Mouse (Mus musculus): Measurements from ENCODE around the gene Sash3. TPM values are rescaled to one million over a fixed set of nuclear protein-coding genes. Genes with fewer than 3 reads are reported as not detected.
A peak's percentile ranks its signal among the peaks of the same experiment; 100 is the strongest.

Gene Sash3
- total RNA-seq, 1 experiment, result 0.54 TPM

DNA sequence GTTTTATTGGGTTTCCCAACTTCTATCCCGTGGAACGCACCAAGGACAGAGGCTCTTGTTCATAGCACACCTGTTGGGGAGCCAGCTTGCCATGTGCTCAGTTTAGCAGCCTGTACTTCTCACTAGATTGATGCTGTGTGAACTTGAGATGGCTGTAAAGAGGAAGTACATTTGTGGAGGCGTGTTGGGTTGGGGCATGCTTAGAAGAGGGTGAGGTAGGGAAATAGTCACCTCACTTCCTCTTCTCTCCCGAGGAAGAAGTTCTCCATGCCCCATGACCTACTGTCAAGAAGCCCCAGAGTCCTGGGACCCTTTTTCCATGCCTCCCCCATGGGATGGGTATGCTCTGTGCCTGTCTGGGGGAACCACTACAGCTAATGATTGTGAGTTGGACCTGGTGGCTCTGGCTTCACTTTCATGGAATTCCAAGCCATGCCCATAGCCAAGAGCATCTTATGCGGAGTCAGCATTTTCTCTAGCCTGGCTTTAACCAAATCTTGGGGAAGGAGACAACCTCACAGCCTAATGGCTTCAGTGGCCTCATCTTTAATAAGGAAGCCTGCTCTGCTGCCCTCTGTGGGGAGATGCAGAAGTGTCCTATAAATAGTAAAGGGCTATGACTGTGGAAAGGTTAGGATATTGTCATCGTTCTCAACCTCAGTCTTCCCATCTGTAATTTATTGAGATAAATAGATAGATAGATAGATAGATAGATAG lies 18.6 kb upstream of the Sash3 start:
- TF ChIP-seq HCFC1 (IDR thresholded peaks at IDR 0.05; ENCODE audit: borderline replicate concordance, insufficient read depth, low read length) (no peak), MAFK (IDR thresholded peaks at IDR 0.05; ENCODE audit: insufficient read depth, low read depth, low read length) (0 out of 2 replicates have a peak, but pooled peaks have one; percentile 42)
- Histone ChIP-seq H3K9me3 (ENCODE audit: control insufficient read depth, insufficient read depth, low read depth, low read length) (no peaks in the 10 kb centered on the region), H3K4me1 (ENCODE audit: control insufficient read depth in 2 of 2, insufficient read depth in 2 of 2, low read length in 2 of 2, poor library complexity in 1 of 2) (no peaks in the 10 kb centered on the region), H3K4me3 (ENCODE audit: insufficient read depth in 1 of 2, low read depth in 1 of 2, low read length in 2 of 2, poor library complexity in 1 of 2, severe bottlenecking in 1 of 2) (no peak overlapping the region), H3K9ac (ENCODE audit: insufficient read depth, low read depth, low read length, poor library complexity, severe bottlenecking) (no peak overlapping the region), H3K36me3 (ENCODE audit: control insufficient read depth, insufficient read depth, low read length, poor library complexity, severe bottlenecking) (no peaks in the 10 kb centered on the region), H3K27ac (ENCODE audit: insufficient read depth, low read depth, low read length, poor library complexity, severe bottlenecking) (no peak overlapping the region)
- DNase-seq (ENCODE audit: low read depth, low spot score), result no peak
- in situ Hi-C loops (cut with MboI; ENCODE audit: low sequenced_read_pairs in 2 of 2, unreplicated experiment in 2 of 2), result no loop called here

DNA sequence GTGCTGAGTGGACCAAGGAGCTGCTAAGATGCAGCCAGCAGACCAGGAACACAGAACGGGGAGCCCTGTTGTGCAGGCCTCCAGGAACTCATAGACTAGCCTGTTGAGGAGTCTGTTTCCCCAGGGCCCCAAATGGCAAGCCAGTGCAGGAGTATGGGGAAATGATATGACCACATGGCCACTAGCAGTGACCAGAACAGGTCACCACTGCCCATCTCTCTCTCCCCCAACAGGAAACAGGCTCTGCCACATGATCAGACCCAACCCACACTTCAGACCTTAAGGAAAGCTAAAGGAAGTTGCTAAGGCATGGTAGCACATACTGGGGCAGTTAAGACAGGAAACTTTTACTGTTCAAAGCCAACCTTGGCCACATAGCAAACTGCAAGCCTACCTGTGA lies 17.1 kb upstream of the Sash3 start:
- H3K4me1 ChIP-seq (ENCODE audit: control insufficient read depth in 2 of 2, insufficient read depth in 2 of 2, low read length in 2 of 2, poor library complexity in 1 of 2), result no peaks in the 10 kb centered on the region
- no peak overlapping the region for H3K4me3 ChIP-seq (ENCODE audit: insufficient read depth in 1 of 2, low read depth in 1 of 2, low read length in 2 of 2, poor library complexity in 1 of 2, severe bottlenecking in 1 of 2)
- DNase-seq (ENCODE audit: low read depth, low spot score), result no peak
- H3K9ac ChIP-seq (ENCODE audit: insufficient read depth, low read depth, low read length, poor library complexity, severe bottlenecking), result no peak overlapping the region
- no peaks in the 10 kb centered on the region for H3K36me3 ChIP-seq (ENCODE audit: control insufficient read depth, insufficient read depth, low read length, poor library complexity, severe bottlenecking)
- no peaks in the 10 kb centered on the region for H3K9me3 ChIP-seq (ENCODE audit: control insufficient read depth, insufficient read depth, low read depth, low read length)
- TF ChIP-seq MAFK (IDR thresholded peaks at IDR 0.05; ENCODE audit: insufficient read depth, low read depth, low read length) (no peak), HCFC1 (IDR thresholded peaks at IDR 0.05; ENCODE audit: borderline replicate concordance, insufficient read depth, low read length) (no peak), ZC3H11A (IDR thresholded peaks at IDR 0.05; ENCODE audit: borderline replicate concordance, low read depth, low read length) (no peak), CHD2 (IDR thresholded peaks at IDR 0.05; ENCODE audit: low read depth, low read length) (no peak), ZNF384 (IDR thresholded peaks at IDR 0.05; ENCODE audit: low read depth, low read length) (no peak)
- H3K27ac ChIP-seq (ENCODE audit: insufficient read depth, low read depth, low read length, poor library complexity, severe bottlenecking), result no peak overlapping the region
- in situ Hi-C loops (cut with MboI; ENCODE audit: low sequenced_read_pairs in 2 of 2, unreplicated experiment in 2 of 2), result no loop called here

DNA sequence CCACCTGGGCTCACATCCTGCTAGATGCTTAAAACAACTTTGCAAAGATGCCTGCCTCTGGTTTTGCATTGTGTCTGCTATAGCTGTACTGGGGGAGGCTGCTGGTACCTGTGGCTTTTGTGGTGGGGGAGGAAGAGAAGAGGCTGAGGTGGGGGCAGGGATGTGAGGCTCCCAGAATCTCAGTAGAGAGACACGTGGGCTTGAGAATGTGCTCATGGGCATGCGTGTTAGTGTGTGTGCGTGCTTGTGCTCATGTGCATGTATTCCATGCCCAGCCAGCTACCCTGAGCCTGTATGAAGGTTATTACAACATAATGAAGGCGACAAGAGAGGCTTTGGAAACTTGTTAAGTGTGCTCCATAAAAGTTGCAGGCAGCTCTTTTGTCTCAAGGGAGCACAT lies 9.3 kb upstream of the Sash3 start:
- H3K4me3 ChIP-seq (ENCODE audit: insufficient read depth in 1 of 2, low read depth in 1 of 2, low read length in 2 of 2, poor library complexity in 1 of 2, severe bottlenecking in 1 of 2), result no peak overlapping the region
- peaks cover 3 to 9% of the 10 kb centered on the region in 2 experiments; a peak in 2 of 4 replicates for H3K4me1 ChIP-seq (ENCODE audit: control insufficient read depth in 2 of 2, insufficient read depth in 2 of 2, low read length in 2 of 2, poor library complexity in 1 of 2)
- in situ Hi-C loops (cut with MboI; ENCODE audit: low sequenced_read_pairs in 2 of 2, unreplicated experiment in 2 of 2), result no loop called here
- no peak overlapping the region for H3K9ac ChIP-seq (ENCODE audit: insufficient read depth, low read depth, low read length, poor library complexity, severe bottlenecking)
- TF ChIP-seq MAFK (IDR thresholded peaks at IDR 0.05; ENCODE audit: insufficient read depth, low read depth, low read length), result no peak
- no peak for TF ChIP-seq ZNF384 (IDR thresholded peaks at IDR 0.05; ENCODE audit: low read depth, low read length)
- TF ChIP-seq HCFC1 (IDR thresholded peaks at IDR 0.05; ENCODE audit: borderline replicate concordance, insufficient read depth, low read length), result no peak
- no peak for TF ChIP-seq ZC3H11A (IDR thresholded peaks at IDR 0.05; ENCODE audit: borderline replicate concordance, low read depth, low read length)
- TF ChIP-seq CHD2 (IDR thresholded peaks at IDR 0.05; ENCODE audit: low read depth, low read length), result no peak
- no peaks in the 10 kb centered on the region for H3K36me3 ChIP-seq (ENCODE audit: control insufficient read depth, insufficient read depth, low read length, poor library complexity, severe bottlenecking)
- no peak for DNase-seq (ENCODE audit: low read depth, low spot score)
- H3K9me3 ChIP-seq (ENCODE audit: control insufficient read depth, insufficient read depth, low read depth, low read length), result no peaks in the 10 kb centered on the region
- H3K27ac ChIP-seq (ENCODE audit: insufficient read depth, low read depth, low read length, poor library complexity, severe bottlenecking), result no peak overlapping the region

DNA sequence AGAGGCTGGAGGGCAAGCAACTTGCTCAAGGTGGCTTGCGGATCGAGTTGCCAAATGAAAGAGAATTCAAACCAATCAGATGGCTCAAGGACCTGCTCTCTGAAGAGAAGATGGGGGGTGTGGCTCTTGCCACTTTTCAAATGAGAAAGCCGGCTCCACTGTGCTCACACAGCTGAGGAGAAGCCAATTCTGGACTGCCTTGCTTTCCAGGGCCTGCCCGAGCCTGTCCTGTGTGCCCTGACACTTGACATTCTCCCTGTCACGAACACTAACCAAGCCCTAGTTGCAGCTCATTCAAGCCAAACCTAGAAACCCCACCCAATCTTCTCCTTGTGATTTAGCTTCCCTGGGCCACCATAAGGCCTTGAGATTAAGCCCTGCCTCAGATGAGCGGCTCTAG lies 8.2 kb upstream of the Sash3 start:
- Histone ChIP-seq H3K9me3 (ENCODE audit: control insufficient read depth, insufficient read depth, low read depth, low read length) (no peaks in the 10 kb centered on the region), H3K27ac (ENCODE audit: insufficient read depth, low read depth, low read length, poor library complexity, severe bottlenecking) (peak overlapping the region; percentile 4; the same call in 1 of the 2 replicates), H3K4me1 (ENCODE audit: control insufficient read depth in 2 of 2, insufficient read depth in 2 of 2, low read length in 2 of 2, poor library complexity in 1 of 2) (peaks cover 3 to 9% of the 10 kb centered on the region in 2 experiments; a peak in 2 of 4 replicates), H3K9ac (ENCODE audit: insufficient read depth, low read depth, low read length, poor library complexity, severe bottlenecking) (no peak overlapping the region), H3K36me3 (ENCODE audit: control insufficient read depth, insufficient read depth, low read length, poor library complexity, severe bottlenecking) (no peaks in the 10 kb centered on the region), H3K4me3 (ENCODE audit: insufficient read depth in 1 of 2, low read depth in 1 of 2, low read length in 2 of 2, poor library complexity in 1 of 2, severe bottlenecking in 1 of 2) (no peak overlapping the region)
- in situ Hi-C loops (cut with MboI; ENCODE audit: low sequenced_read_pairs in 2 of 2, unreplicated experiment in 2 of 2), result no loop called here
- TF ChIP-seq ZC3H11A (IDR thresholded peaks at IDR 0.05; ENCODE audit: borderline replicate concordance, low read depth, low read length) (no peak), HCFC1 (IDR thresholded peaks at IDR 0.05; ENCODE audit: borderline replicate concordance, insufficient read depth, low read length) (no peak), ZNF384 (IDR thresholded peaks at IDR 0.05; ENCODE audit: low read depth, low read length) (no peak), CHD2 (IDR thresholded peaks at IDR 0.05; ENCODE audit: low read depth, low read length) (no peak), MAFK (IDR thresholded peaks at IDR 0.05; ENCODE audit: insufficient read depth, low read depth, low read length) (no peak)
- DNase-seq (ENCODE audit: low read depth, low spot score), result no peak
